Mouse (Mus musculus): ENCODE measurements around the gene Entpd7. TPM values are rescaled to one million over a fixed set of nuclear protein-coding genes. Genes with fewer than 3 reads are reported as not detected.

The Entpd7 gene
- polyA plus RNA-seq, 1 experiment: 4.3 TPM

DNA sequence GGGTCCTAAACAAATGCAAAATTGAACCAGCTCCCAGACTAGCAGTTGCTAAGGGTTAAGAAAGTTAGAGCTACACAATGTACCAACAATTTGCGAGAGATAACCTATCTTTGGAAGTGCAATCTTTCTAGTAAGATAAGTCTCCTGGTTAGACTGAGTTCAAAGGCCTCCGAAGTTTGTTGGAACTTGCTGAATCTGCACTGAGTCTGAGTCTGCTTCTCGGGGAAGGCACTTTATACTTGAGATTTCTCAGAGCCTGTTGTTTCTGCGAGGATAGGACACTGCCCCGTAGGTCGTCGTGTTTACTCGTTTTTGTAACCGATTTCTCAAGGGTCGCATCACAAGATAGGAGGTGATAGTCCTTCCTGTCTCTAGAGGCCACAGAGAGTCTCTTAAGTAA is 86.0 kb downstream of the Entpd7 start:
- Histone ChIP-seq H3ac (ENCODE audit: control insufficient read depth, insufficient read length, low read depth) (no peak overlapping the region), H3K79me2 (ENCODE audit: control insufficient read depth, insufficient read depth) (no peaks in the 10 kb centered on the region), H3K36me3 (ENCODE audit: control insufficient read depth, insufficient read depth) (no peaks in the 10 kb centered on the region), H3K79me3 (ENCODE audit: low read depth) (no peaks in the 10 kb centered on the region), H3K27me3 (ENCODE audit: control insufficient read depth, insufficient read depth, insufficient read length) (peaks cover 5% of the 10 kb centered on the region), H3K4me3 (ENCODE audit: insufficient read depth, poor library complexity, severe bottlenecking) (no peak overlapping the region)
- TF ChIP-seq MAX (IDR thresholded peaks at IDR 0.05) (no peak), CTCF (IDR thresholded peaks at IDR 0.05; ENCODE audit: control insufficient read depth, insufficient read depth, insufficient read length) (no peak), USF1 (IDR thresholded peaks at IDR 0.05; ENCODE audit: low read depth) (no peak), CEBPB (IDR thresholded peaks at IDR 0.05; ENCODE audit: low read depth) (no peak), MYOD1 (IDR thresholded peaks at IDR 0.05; ENCODE audit: control insufficient read depth, insufficient read length, low read depth) (no peak), FOSL1 (IDR thresholded peaks at IDR 0.05; ENCODE audit: insufficient read depth, low read length, poor library complexity, severe bottlenecking) (no peak), MYOG (IDR thresholded peaks at IDR 0.05; ENCODE audit: control insufficient read depth, extremely low read depth, insufficient read length) (no peak)

DNA sequence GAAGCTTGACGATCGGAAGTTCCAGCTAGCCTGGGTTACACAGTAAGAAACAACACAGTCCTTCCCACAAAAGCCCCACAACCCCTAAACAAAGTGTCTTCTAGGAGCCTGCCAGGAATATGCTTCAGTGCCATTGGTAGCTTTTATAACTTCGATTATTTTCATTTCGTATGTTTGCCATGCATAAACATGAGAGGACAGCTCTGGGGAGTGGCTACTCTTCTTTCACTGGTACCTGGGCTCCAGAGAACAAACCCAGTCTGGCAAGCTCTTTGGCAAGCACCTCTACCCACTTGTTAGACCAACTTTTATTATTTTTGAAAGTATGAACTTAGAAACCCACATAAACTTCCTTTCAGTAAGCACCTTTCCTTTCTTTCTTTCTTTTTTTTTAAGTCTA is 87.1 kb downstream of the Entpd7 start:
- Histone ChIP-seq H3K36me3 (ENCODE audit: control insufficient read depth, insufficient read depth) (no peaks in the 10 kb centered on the region), H3K79me2 (ENCODE audit: control insufficient read depth, insufficient read depth) (no peaks in the 10 kb centered on the region), H3K27me3 (ENCODE audit: control insufficient read depth, insufficient read depth, insufficient read length) (peaks cover 5% of the 10 kb centered on the region), H3K4me3 (ENCODE audit: insufficient read depth, poor library complexity, severe bottlenecking) (no peak overlapping the region), H3ac (ENCODE audit: control insufficient read depth, insufficient read length, low read depth) (no peak overlapping the region), H3K79me3 (ENCODE audit: low read depth) (no peaks in the 10 kb centered on the region)
- TF ChIP-seq MYOD1 (IDR thresholded peaks at IDR 0.05; ENCODE audit: control insufficient read depth, insufficient read length, low read depth) (no peak), CTCF (IDR thresholded peaks at IDR 0.05; ENCODE audit: control insufficient read depth, insufficient read depth, insufficient read length) (no peak), MYOG (IDR thresholded peaks at IDR 0.05; ENCODE audit: control insufficient read depth, extremely low read depth, insufficient read length) (no peak), USF1 (IDR thresholded peaks at IDR 0.05; ENCODE audit: low read depth) (no peak), CEBPB (IDR thresholded peaks at IDR 0.05; ENCODE audit: low read depth) (no peak), FOSL1 (IDR thresholded peaks at IDR 0.05; ENCODE audit: insufficient read depth, low read length, poor library complexity, severe bottlenecking) (no peak), MAX (IDR thresholded peaks at IDR 0.05) (no peak)

DNA sequence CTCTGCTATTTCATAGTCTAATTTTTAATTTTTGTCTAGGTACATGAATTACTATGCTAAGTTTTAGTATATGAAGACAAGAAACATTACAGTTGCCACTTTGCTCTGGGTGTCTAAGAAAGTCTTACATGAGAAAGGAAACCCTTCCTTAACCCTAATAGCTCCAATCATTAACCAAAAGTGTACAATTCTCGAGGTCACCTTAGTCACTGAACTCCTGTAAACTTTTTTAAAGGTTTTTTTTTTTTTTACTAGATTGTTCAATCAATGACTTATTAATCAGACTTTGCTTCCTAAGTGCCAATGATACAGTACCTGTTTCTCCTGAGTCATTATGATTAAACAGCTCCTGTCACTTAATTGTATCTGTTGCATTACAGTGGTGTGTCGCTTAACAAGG is 87.8 kb downstream of the Entpd7 start:
- H3K79me2 ChIP-seq (ENCODE audit: control insufficient read depth, insufficient read depth): no peaks in the 10 kb centered on the region
- H3K4me3 ChIP-seq (ENCODE audit: insufficient read depth, poor library complexity, severe bottlenecking): no peak overlapping the region
- peaks cover 5% of the 10 kb centered on the region for H3K27me3 ChIP-seq (ENCODE audit: control insufficient read depth, insufficient read depth, insufficient read length)
- no peaks in the 10 kb centered on the region for H3K36me3 ChIP-seq (ENCODE audit: control insufficient read depth, insufficient read depth)
- H3ac ChIP-seq (ENCODE audit: control insufficient read depth, insufficient read length, low read depth): no peak overlapping the region
- no peaks in the 10 kb centered on the region for H3K79me3 ChIP-seq (ENCODE audit: low read depth)
- TF ChIP-seq USF1 (IDR thresholded peaks at IDR 0.05; ENCODE audit: low read depth) (no peak), FOSL1 (IDR thresholded peaks at IDR 0.05; ENCODE audit: insufficient read depth, low read length, poor library complexity, severe bottlenecking) (no peak), MYOG (IDR thresholded peaks at IDR 0.05; ENCODE audit: control insufficient read depth, extremely low read depth, insufficient read length) (no peak), CTCF (IDR thresholded peaks at IDR 0.05; ENCODE audit: control insufficient read depth, insufficient read depth, insufficient read length) (no peak), MYOD1 (IDR thresholded peaks at IDR 0.05; ENCODE audit: control insufficient read depth, insufficient read length, low read depth) (no peak), MAX (IDR thresholded peaks at IDR 0.05) (no peak), CEBPB (IDR thresholded peaks at IDR 0.05; ENCODE audit: low read depth) (no peak)

DNA sequence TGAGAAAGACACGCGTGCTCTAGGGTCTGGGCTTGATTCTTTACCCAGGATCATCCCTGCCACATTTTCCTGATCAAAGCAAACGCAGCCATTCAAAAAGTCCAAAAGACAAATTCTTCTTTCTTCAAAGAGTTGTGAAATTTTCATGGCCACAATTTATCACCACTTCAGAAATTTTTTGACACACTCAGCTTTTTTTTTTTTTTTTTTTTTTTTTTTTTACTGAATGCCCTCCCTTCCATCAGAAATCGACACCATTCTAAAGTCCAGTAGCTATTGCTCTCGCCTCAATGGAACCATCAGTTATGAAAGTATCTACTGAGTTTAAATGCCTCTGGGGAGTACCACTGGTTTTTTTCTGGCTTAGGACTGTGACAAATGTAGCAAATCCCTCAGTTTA is 90.9 kb downstream of the Entpd7 start:
- TF ChIP-seq MYOD1 (IDR thresholded peaks at IDR 0.05; ENCODE audit: control insufficient read depth, insufficient read length, low read depth) (no peak), MYOG (IDR thresholded peaks at IDR 0.05; ENCODE audit: control insufficient read depth, extremely low read depth, insufficient read length) (no peak), MAX (IDR thresholded peaks at IDR 0.05) (no peak), CEBPB (IDR thresholded peaks at IDR 0.05; ENCODE audit: low read depth) (no peak), USF1 (IDR thresholded peaks at IDR 0.05; ENCODE audit: low read depth) (no peak), CTCF (IDR thresholded peaks at IDR 0.05; ENCODE audit: control insufficient read depth, insufficient read depth, insufficient read length) (no peak), FOSL1 (IDR thresholded peaks at IDR 0.05; ENCODE audit: insufficient read depth, low read length, poor library complexity, severe bottlenecking) (no peak)
- Histone ChIP-seq H3K36me3 (ENCODE audit: control insufficient read depth, insufficient read depth) (no peaks in the 10 kb centered on the region), H3K27me3 (ENCODE audit: control insufficient read depth, insufficient read depth, insufficient read length) (peaks cover 19% of the 10 kb centered on the region), H3K4me3 (ENCODE audit: insufficient read depth, poor library complexity, severe bottlenecking) (no peak overlapping the region), H3ac (ENCODE audit: control insufficient read depth, insufficient read length, low read depth) (no peak overlapping the region), H3K79me2 (ENCODE audit: control insufficient read depth, insufficient read depth) (no peaks in the 10 kb centered on the region), H3K79me3 (ENCODE audit: low read depth) (no peaks in the 10 kb centered on the region)

DNA sequence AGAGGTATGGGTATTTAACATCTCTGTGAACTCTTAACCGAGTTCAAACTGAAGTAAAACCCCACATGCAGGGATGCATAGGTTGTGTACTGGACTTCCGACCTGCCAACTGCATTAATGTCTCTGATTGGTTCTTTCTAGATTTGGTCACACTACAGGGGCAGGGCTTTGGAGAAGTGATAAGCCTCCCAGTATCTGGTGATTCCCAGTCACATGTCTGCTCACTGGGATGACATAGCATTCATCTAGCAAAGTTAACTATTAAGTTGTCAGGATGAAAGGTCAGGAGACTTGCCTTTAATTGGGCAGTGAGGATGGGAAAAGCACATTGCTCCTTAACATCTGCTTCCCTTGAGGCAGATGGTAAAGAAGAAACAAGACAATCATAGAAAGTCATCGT is 92.5 kb downstream of the Entpd7 start, which contains the start of gene Abcc2:
Abcc2 (plus strand) TSS at position 213 of the 400 bp plus-strand sequence.
- no peak within 1 kb of the TSS for H3K4me3 ChIP-seq (ENCODE audit: insufficient read depth, poor library complexity, severe bottlenecking)
- H3K79me3 ChIP-seq (ENCODE audit: low read depth): no peaks in the 10 kb centered on the region
- peaks cover 19% of the 10 kb centered on the region for H3K27me3 ChIP-seq (ENCODE audit: control insufficient read depth, insufficient read depth, insufficient read length)
- H3K36me3 ChIP-seq (ENCODE audit: control insufficient read depth, insufficient read depth): no peaks in the 10 kb centered on the region
- no peaks in the 10 kb centered on the region for H3K79me2 ChIP-seq (ENCODE audit: control insufficient read depth, insufficient read depth)
- TF ChIP-seq FOSL1 (IDR thresholded peaks at IDR 0.05; ENCODE audit: insufficient read depth, low read length, poor library complexity, severe bottlenecking) (no peak), CTCF (IDR thresholded peaks at IDR 0.05; ENCODE audit: control insufficient read depth, insufficient read depth, insufficient read length) (no peak), MAX (IDR thresholded peaks at IDR 0.05) (no peak)
- H3ac ChIP-seq (ENCODE audit: control insufficient read depth, insufficient read length, low read depth): no peak within 1 kb of the TSS

Other genes starting within 250 kb of the Entpd7 start
- gene Cnnm1, start 249.2 kb upstream of the Entpd7 start, polyA plus RNA-seq (2012; fragmentation: generic; extraction: Trizol): not detected
- 69.8 TPM for gene Got1, start 165.1 kb upstream of the Entpd7 start, polyA plus RNA-seq (2012; fragmentation: generic; extraction: Trizol)
- 0.02 TPM for gene Nkx2-3, start 77.3 kb upstream of the Entpd7 start, polyA plus RNA-seq (2012; fragmentation: generic; extraction: Trizol)
- gene Slc25a28, start 14.8 kb upstream of the Entpd7 start, polyA plus RNA-seq (2012; fragmentation: generic; extraction: Trizol): 23.0 TPM
- gene Cutc, start 63.3 kb downstream of the Entpd7 start, polyA plus RNA-seq (2012; fragmentation: generic; extraction: Trizol): 5.6 TPM
- gene Cox15, start 63.3 kb downstream of the Entpd7 start, polyA plus RNA-seq (2012; fragmentation: generic; extraction: Trizol): 6.3 TPM
- not detected for gene Abcc2, start 92.5 kb downstream of the Entpd7 start, polyA plus RNA-seq (2012; fragmentation: generic; extraction: Trizol)

All from C2C12 (cell line).